Mouse (Mus musculus): ENCODE data around the gene Fat3. TPM values are rescaled to one million over a fixed set of nuclear protein-coding genes. Genes with fewer than 3 reads are reported as not detected.

Gene Fat3
- polyA plus RNA-seq, 1 experiment from 2014 or later = 6.5 TPM

DNA sequence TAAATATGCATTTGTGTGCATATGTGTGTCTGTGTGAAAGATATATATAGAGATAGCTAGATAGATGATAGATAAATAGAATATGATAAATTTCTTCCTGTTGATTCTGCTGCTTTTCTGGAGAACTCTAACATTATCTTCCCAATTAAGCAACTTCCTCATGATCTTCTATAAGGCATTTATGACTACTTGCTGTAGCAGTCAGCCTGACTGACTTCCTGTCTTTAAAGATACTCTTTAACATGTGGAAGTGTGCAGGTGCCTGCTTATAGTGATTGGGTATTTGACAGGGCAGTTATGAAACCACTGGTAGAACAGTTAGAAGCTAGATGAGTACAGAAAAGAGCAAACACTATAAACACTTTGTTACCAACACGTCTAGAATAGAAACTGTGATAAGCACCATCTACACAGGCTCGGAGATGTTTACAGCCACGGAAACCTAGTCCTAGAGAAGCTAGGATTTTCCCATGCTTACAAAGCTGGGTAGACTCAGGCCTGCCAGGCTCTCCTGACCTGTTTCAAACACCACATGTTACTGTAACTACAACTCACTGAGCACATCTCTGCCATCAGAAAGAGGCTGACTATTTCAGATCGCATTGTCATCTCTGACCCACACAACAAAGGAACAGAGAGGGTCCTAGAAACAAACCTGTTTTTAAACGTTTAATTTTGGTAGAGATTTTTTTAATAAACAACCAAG lies 573.6 kb downstream of the Fat3 start:
- H3K4me1 ChIP-seq (replicated peaks) = no peaks in the 10 kb centered on the region
- WGBS = 89% methylated on average over 5 of the region's 5 CpGs
- H3K27me3 ChIP-seq (ENCODE audit: insufficient read depth, poor library complexity, severe bottlenecking) = no peaks in the 10 kb centered on the region
- no peak for DNase-seq (ENCODE audit: low spot score)
- H3K36me3 ChIP-seq = peaks cover 4% of the 10 kb centered on the region; the same call in 1 of the 2 replicates
- H3K4me3 ChIP-seq = no peak overlapping the region
- H3K9me3 ChIP-seq = no peaks in the 10 kb centered on the region
- no peak overlapping the region for H3K27ac ChIP-seq

DNA sequence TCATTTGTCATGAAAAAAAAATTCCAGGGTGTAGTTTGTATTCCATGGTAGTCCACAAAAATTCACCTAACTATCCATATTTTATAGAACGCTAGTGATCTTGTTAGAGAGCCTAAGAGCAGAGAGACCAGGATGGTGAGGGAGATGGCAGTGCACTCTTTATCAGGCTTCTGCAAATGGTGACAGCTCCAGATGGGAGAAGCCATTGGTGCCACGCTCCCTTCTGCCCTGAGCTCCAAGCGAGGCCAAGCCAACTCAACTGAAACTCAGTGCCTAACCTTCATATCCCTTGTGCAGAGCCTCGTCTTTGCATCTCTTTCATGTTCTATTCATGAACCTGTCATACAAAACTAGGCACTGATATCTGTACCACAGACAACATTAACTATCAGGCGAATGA lies 575.8 kb downstream of the Fat3 start:
- H3K27me3 ChIP-seq (ENCODE audit: insufficient read depth, poor library complexity, severe bottlenecking) = no peaks in the 10 kb centered on the region
- DNase-seq (ENCODE audit: low spot score) = no peak
- H3K27ac ChIP-seq = no peak overlapping the region
- WGBS = 92% methylated on average over 5 of the region's 5 CpGs
- H3K9me3 ChIP-seq = no peaks in the 10 kb centered on the region
- peaks cover 8% of the 10 kb centered on the region; the same call in 1 of the 2 replicates for H3K36me3 ChIP-seq
- H3K4me3 ChIP-seq = no peak overlapping the region
- no peaks in the 10 kb centered on the region for H3K4me1 ChIP-seq (replicated peaks)

DNA sequence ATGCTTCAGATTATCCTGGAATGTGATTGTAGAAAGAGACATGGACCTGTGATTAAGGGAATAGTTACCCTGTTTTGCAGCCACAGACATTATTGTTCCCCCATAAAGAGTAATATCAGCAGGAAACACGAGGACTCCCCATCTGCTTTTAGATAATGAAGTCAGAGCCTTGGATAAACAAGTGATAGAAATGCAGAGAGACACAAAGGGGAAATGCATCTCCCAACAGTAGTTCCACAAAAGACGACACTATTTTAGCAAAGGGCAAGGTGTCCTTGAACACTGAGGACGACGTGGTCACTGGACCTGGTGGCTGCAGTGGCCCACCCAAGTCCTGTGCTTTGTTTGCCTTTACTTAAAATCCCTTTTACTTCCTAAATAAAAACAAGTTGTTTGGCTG lies 580.8 kb downstream of the Fat3 start:
- Histone ChIP-seq H3K27ac (no peak overlapping the region), H3K27me3 (ENCODE audit: insufficient read depth, poor library complexity, severe bottlenecking) (no peaks in the 10 kb centered on the region), H3K4me3 (no peak overlapping the region), H3K4me1 (replicated peaks) (no peaks in the 10 kb centered on the region), H3K36me3 (peaks cover 34% of the 10 kb centered on the region), H3K9me3 (no peaks in the 10 kb centered on the region)
- WGBS = 89% methylated on average over 4 of the region's 4 CpGs
- DNase-seq (ENCODE audit: low spot score) = no peak

DNA sequence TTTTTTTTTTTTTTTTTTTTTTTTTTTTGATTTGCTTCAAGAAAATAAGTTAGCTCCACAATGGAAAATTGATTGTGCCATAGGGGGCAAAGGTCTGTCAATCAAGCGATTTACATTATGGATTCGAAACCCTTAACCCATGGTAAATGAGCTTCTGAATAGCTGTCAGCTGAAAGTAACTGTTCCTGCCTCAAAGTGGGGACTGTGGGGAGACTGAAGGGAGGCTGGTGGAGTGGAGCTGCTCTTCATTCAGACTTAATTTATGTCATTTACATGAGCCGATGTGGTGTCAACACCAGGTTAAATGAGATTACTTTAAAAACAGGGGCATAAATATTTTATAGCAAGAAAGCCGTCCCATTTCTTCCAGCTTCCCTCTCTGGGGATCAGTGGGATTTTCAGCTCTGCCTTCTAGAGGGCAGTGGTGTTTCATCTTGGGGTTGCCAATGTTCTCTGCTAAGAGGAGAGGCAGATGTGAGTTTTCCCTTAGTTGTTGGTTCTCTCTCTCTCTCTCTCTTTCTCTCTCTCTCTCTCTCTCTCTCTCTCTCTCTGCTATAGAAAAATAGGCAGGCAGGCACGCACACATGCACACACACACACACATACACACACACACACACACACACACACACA lies 581.6 kb downstream of the Fat3 start:
- H3K27me3 ChIP-seq (ENCODE audit: insufficient read depth, poor library complexity, severe bottlenecking) = no peaks in the 10 kb centered on the region
- peaks cover 42% of the 10 kb centered on the region for H3K36me3 ChIP-seq
- no peak overlapping the region for H3K4me3 ChIP-seq
- H3K9me3 ChIP-seq = no peaks in the 10 kb centered on the region
- no peaks in the 10 kb centered on the region for H3K4me1 ChIP-seq (replicated peaks)
- 67% methylated on average over 5 of the region's 5 CpGs for WGBS
- no peak overlapping the region for H3K27ac ChIP-seq
- DNase-seq (ENCODE audit: low spot score) = no peak

DNA sequence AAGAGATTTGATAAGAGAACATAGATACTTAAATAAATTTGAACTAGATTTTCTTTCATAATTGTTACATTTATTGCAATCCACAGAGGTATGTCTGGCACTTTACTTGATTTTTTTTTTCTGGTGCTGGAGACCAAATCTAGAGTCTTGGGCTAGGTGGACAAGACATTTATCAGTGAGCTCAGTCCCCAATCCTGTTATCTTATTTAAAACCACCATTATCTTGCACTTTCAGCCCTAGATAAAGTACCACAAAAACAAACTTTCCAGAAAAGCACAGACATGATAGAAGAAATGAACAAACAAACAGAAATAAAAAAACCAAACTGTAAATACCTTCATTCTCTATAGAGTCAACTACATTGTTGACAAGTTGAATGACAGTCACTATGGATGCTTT lies 584.5 kb downstream of the Fat3 start:
- H3K27me3 ChIP-seq (ENCODE audit: insufficient read depth, poor library complexity, severe bottlenecking) = no peaks in the 10 kb centered on the region
- H3K36me3 ChIP-seq = peaks cover 33% of the 10 kb centered on the region
- DNase-seq (ENCODE audit: low spot score) = no peak
- no peaks in the 10 kb centered on the region for H3K4me1 ChIP-seq (replicated peaks)
- no peak overlapping the region for H3K27ac ChIP-seq
- no peaks in the 10 kb centered on the region for H3K9me3 ChIP-seq
- no peak overlapping the region for H3K4me3 ChIP-seq

DNA sequence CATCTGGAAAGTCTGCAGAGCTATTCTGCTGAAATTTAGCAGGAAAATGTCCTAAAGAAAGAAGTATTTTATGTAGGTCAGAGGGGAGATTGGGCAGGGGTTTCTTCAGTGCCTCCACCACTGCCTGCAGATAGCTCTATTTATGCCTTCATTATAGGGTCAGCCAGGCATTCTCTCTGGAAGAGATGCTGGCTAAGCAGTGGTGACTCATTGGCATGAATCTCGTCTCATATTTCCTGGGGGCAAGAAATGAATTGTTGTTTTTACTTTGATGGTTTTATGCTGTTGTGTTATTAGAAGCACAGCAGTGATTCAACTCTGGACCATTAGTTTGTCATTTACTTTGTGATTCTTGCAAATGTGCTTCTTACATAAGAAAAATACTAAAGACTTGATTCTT lies 588.4 kb downstream of the Fat3 start:
- H3K27ac ChIP-seq = no peak overlapping the region
- no peak for DNase-seq (ENCODE audit: low spot score)
- peaks cover 20% of the 10 kb centered on the region for H3K36me3 ChIP-seq
- H3K27me3 ChIP-seq (ENCODE audit: insufficient read depth, poor library complexity, severe bottlenecking) = no peaks in the 10 kb centered on the region
- 63% methylated on average over 1 of the region's 1 CpGs for WGBS
- H3K9me3 ChIP-seq = no peaks in the 10 kb centered on the region
- H3K4me3 ChIP-seq = no peak overlapping the region
- H3K4me1 ChIP-seq (replicated peaks) = no peaks in the 10 kb centered on the region

DNA sequence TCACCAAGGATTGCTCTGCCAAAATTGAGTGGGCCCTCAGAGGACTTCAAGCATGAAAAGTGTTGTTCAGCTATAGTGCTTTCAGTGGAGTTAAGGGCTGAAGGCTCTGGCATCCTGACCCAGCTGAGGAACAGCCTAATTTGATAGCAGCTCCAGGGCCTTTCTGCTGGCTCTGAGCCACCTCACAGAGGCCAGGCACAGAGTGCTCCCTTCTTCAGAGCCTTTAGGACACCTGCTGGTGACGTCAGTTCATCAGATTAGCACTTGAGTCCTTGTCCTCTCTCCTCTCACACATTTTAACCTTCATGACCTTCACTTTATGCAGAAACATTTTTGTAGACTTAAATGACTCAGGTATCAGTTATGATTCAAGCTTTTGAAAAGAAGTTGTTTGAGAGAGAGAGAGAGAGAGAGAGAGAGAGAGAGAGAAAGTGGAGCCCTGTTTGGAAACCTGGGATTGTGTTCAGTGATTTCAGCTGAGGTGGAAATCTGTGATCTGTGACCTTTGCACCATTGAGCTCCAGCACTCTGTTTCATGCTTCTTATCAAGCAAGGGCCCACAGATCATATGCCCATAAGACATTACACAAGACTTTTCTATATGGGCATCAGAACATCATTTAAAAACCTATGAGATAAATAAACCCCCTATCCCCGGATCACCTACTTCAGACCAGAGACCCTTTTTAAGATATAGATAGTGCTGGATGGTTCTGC lies 591.5 kb downstream of the Fat3 start:
- Histone ChIP-seq H3K4me1 (replicated peaks) (no peaks in the 10 kb centered on the region), H3K36me3 (peaks cover under 1% of the 10 kb centered on the region; the same call in 1 of the 2 replicates), H3K27ac (no peak overlapping the region), H3K4me3 (no peak overlapping the region), H3K9me3 (no peaks in the 10 kb centered on the region), H3K27me3 (ENCODE audit: insufficient read depth, poor library complexity, severe bottlenecking) (no peaks in the 10 kb centered on the region)
- 89% methylated on average over 2 of the region's 2 CpGs for WGBS
- DNase-seq (ENCODE audit: low spot score) = no peak

DNA sequence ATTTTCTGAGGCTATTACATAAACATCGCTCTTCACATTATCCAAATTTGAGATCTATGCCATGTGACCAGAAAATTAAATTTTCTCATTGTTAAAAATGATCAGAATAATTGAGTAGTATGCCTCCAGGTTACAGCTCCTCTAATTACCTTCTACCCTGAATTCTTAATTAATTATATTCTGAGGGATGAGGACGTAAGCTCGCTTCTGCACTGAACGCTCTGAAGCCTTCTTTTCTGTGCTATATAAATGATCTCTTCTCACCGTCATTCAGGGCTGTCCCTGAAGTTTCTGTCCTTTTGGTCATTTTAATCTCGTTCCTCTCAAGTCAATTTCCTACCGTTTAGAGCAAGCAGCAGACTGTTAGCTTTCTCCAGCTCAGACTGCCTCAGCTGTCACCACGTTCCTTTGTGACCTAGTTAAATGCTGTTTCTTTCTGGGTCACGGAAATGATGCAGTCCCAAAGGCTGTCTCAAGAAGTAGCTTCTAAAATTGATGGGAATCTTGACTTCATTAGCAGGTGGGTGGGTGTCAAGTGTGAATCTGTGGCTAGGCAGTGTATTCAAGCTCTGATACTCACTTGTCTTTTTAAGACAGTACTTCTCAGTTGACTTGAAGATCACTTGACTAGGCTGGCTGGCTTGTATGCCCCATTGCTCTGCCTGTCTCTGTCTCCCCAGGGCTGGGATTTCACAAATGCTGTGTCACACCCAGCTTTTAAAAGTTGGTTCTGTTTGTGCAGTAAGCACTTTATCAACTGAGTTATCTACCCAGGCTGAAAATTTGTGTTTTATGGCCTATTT lies 596.9 kb downstream of the Fat3 start:
- Histone ChIP-seq H3K36me3 (no peaks in the 10 kb centered on the region), H3K4me3 (no peak overlapping the region), H3K9me3 (no peaks in the 10 kb centered on the region), H3K27me3 (ENCODE audit: insufficient read depth, poor library complexity, severe bottlenecking) (no peaks in the 10 kb centered on the region), H3K4me1 (replicated peaks) (no peaks in the 10 kb centered on the region), H3K27ac (no peak overlapping the region)
- no peak for DNase-seq (ENCODE audit: low spot score)
- WGBS = 70% methylated on average over 9 of the region's 9 CpGs

DNA sequence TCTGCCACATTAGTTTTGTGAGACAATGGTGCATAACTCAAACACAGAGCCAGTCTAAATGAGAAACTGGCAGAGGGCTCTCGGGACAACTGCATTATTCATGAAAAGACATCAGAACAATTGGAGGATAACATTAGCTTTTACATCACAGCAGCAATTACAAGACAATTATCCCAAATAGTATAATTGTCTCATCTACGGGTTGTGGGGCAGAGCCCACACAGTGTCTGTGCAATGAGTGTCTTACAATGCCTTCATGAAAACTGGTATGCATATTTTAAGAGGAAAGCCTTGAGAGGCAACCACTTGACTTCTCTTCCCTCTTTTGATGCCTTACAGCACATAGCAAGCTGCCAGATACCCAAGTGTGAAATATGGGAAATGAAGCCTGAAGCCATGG lies 603.0 kb downstream of the Fat3 start:
- WGBS = 78% methylated on average over 2 of the region's 2 CpGs
- Histone ChIP-seq H3K4me1 (replicated peaks) (no peaks in the 10 kb centered on the region), H3K4me3 (no peak overlapping the region)

DNA sequence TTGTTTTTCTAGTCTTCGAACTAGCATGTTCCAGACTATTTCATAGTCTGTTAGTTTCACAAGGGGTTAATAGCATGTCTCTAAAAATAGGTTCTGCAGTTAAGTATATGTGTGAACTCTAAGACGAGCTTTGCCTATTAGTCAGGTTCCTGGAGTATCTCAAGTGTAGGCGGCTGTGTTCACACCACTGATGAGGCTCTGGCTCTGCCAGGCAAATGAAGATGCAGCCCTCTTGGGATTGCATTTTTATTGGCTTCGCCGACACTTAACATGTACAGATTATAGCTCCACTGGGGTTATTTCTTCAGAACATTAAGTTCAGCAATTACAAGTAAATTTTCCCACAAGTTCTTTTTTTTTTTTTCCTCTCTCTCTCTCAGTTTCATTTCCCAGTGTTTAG lies 614.3 kb downstream of the Fat3 start:
- H3K4me1 ChIP-seq (replicated peaks) = no peaks in the 10 kb centered on the region
- H3K9me3 ChIP-seq = no peaks in the 10 kb centered on the region
- no peaks in the 10 kb centered on the region for H3K27me3 ChIP-seq (ENCODE audit: insufficient read depth, poor library complexity, severe bottlenecking)
- no peak overlapping the region for H3K4me3 ChIP-seq
- H3K36me3 ChIP-seq = no peaks in the 10 kb centered on the region
- H3K27ac ChIP-seq = no peak overlapping the region
- 88% methylated on average over 5 of the region's 5 CpGs for WGBS
- no peak for DNase-seq (ENCODE audit: low spot score)

More for the DNA sequence above, 603.0 kb downstream of the Fat3 start:
- Histone ChIP-seq H3K9me3 (no peaks in the 10 kb centered on the region), H3K27me3 (ENCODE audit: insufficient read depth, poor library complexity, severe bottlenecking) (no peaks in the 10 kb centered on the region), H3K27ac (no peak overlapping the region), H3K36me3 (no peaks in the 10 kb centered on the region)
- DNase-seq (ENCODE audit: low spot score) = no peak

DNA sequence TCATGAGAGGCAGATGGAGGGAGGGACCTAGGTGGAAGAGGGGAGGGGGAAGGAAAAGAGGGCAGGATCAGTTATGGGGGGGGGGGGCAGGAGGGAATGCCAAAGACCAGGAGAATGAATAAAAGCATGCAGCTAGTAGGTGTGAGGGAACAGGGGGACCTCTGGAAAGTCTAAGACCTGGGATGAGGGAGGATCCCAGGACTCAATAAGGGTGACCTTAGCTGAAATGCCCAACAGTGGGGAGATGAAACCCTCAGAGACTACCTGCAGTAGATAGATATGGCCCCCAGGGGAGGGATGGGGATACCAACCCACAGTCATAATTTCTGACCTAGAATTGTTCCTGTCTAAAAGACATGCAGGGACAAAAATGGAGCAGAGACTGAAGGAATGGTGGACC lies 620.3 kb downstream of the Fat3 start:
- Histone ChIP-seq H3K36me3 (no peaks in the 10 kb centered on the region), H3K4me1 (replicated peaks) (no peaks in the 10 kb centered on the region), H3K9me3 (no peaks in the 10 kb centered on the region), H3K4me3 (no peak overlapping the region), H3K27me3 (ENCODE audit: insufficient read depth, poor library complexity, severe bottlenecking) (no peaks in the 10 kb centered on the region), H3K27ac (no peak overlapping the region)
- no peak for DNase-seq (ENCODE audit: low spot score)

DNA sequence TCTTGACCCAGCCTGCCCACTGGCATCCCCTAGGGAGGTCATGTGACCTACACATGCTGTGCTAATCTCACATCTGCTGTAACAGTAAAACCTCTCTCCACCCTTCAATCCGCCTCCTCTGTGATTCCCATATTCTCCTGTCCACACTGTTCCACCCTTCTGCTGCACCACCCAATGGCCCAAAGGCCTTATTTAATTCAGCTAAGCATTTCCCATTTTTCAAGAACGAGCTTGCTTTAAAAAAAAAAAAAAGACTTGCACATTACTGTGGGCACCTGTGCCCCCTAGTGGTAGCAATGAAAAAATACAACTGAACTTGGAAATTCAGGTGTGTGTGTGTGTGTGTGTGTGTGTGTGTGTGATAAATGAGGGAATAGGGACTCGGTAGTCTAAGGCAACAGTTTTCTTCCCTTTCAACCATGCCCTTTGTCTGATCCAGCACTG lies 620.9 kb downstream of the Fat3 start:
- 29% methylated on average over 3 of the region's 3 CpGs for WGBS
- Histone ChIP-seq H3K4me1 (replicated peaks) (no peaks in the 10 kb centered on the region), H3K4me3 (no peak overlapping the region), H3K9me3 (no peaks in the 10 kb centered on the region), H3K27ac (no peak overlapping the region), H3K27me3 (ENCODE audit: insufficient read depth, poor library complexity, severe bottlenecking) (peaks cover 3% of the 10 kb centered on the region; the same call in 1 of the 2 replicates), H3K36me3 (no peaks in the 10 kb centered on the region)
- peak; percentile 29 for DNase-seq (ENCODE audit: low spot score)

Data from hindbrain, embryonic 10.5 days (tissue).